Mouse (Mus musculus): ENCODE measurements around the gene Gm20388. TPM values are rescaled to one million over a fixed set of nuclear protein-coding genes. Genes with fewer than 3 reads are reported as not detected.
A peak's percentile ranks its signal among the peaks of the same experiment; 100 is the strongest.

The Gm20388 gene
- polyA plus RNA-seq, 1 experiment, result not detected

DNA sequence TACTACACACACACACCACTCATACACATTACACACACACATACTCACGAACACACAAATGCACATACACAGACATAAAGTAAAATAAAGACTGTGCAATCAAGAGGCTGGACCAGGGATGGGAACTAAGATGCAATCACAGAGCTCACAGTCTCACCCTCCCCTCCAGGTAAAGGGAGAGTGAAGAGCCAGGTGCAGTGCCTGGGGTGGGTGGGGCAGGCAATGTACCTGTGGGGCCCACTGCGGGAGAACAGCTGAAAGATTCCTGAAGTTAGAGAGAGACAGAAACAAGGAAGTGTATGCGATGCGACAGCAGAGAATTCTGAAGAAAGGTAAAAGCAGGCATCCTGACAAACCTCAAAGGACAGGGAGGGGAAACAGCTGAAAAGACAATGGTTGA is 3884.1 kb downstream of the Gm20388 start:
- TF ChIP-seq CTCF (IDR thresholded peaks at IDR 0.05; ENCODE audit: insufficient read depth, low read depth, low read length) (no peak), POLR2A (IDR thresholded peaks at IDR 0.05; ENCODE audit: insufficient read depth, low read depth, low read length) (no peak)
- H3K4me1 ChIP-seq (ENCODE audit: control insufficient read depth, insufficient read depth, low read length), result no peaks in the 10 kb centered on the region
- no peak overlapping the region for H3K27ac ChIP-seq (ENCODE audit: insufficient read depth, low read depth, low read length)
- WGBS, result 87% methylated on average over 4 of the region's 4 CpGs
- H3K4me3 ChIP-seq (ENCODE audit: insufficient read depth, low read depth, low read length), result no peak overlapping the region

DNA sequence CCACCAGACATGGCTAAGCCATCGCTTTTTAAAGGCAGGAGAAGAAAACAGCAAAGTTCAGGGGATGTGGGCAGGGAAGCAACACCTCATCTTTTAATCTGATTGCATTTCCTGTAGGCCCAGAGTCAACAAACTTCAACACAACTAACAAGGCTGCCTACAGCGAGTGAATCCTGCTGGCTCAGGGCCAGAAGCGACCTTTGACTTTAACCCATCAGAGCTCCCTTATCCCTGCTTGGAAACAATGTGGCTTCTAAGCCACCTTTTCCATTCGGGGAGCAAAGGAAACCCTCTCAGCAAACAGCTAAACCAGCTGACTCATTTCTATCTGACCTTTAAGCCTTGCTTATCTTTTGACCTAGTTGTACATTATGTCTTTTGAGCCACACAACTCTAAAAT is 3886.1 kb downstream of the Gm20388 start:
- TF ChIP-seq CTCF (IDR thresholded peaks at IDR 0.05; ENCODE audit: insufficient read depth, low read depth, low read length) (no peak), POLR2A (IDR thresholded peaks at IDR 0.05; ENCODE audit: insufficient read depth, low read depth, low read length) (no peak)
- H3K4me1 ChIP-seq (ENCODE audit: control insufficient read depth, insufficient read depth, low read length), result no peaks in the 10 kb centered on the region
- H3K4me3 ChIP-seq (ENCODE audit: insufficient read depth, low read depth, low read length), result no peak overlapping the region
- H3K27ac ChIP-seq (ENCODE audit: insufficient read depth, low read depth, low read length), result no peak overlapping the region
- WGBS, result 58% methylated on average over 4 of the region's 4 CpGs

DNA sequence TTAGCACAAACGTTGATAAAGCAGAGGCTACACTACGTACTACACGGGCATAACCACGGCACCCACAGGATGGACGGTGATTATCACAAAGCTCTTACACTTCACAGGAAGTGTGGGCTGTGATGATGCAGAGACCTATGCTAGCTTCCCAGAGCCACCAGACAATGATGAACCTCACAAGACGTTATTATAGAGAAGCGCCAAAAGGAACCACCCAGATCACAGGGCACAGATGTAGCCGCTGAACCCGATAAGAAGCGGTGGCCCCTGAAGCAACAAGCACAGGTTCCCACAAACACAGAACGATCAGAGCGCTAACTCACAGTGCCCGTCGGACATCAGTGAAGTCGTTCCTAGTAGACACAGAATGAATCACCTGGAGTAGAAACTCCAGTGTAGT is 3887.3 kb downstream of the Gm20388 start:
- no peak overlapping the region for H3K27ac ChIP-seq (ENCODE audit: insufficient read depth, low read depth, low read length)
- no peak overlapping the region for H3K4me3 ChIP-seq (ENCODE audit: insufficient read depth, low read depth, low read length)
- no peak for TF ChIP-seq POLR2A (IDR thresholded peaks at IDR 0.05; ENCODE audit: insufficient read depth, low read depth, low read length)
- TF ChIP-seq CTCF (IDR thresholded peaks at IDR 0.05; ENCODE audit: insufficient read depth, low read depth, low read length), result no peak
- 96% methylated on average over 15 of the region's 15 CpGs for WGBS
- H3K4me1 ChIP-seq (ENCODE audit: control insufficient read depth, insufficient read depth, low read length), result no peaks in the 10 kb centered on the region

DNA sequence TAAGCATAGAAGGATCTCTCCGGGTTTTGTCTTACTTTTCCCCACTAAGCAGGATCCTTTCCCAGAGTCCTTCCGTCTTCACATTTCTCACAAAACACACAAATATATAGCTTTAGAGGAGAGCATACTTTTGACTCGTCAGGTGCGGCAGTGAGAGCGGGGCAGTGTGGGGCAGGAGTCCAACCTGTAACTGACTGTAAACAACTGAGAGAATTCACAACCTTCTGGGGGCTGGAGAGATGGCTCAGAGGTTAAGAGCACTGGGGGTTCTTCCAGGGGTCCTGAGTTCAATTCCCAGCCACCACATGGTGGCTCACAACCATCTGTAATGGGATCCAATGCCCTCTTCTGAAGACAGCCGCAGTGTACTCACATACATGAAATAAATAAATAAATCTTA is 3888.8 kb downstream of the Gm20388 start:
- no peak for TF ChIP-seq CTCF (IDR thresholded peaks at IDR 0.05; ENCODE audit: insufficient read depth, low read depth, low read length)
- TF ChIP-seq POLR2A (IDR thresholded peaks at IDR 0.05; ENCODE audit: insufficient read depth, low read depth, low read length), result no peak
- Histone ChIP-seq H3K27ac (ENCODE audit: insufficient read depth, low read depth, low read length) (no peak overlapping the region), H3K4me3 (ENCODE audit: insufficient read depth, low read depth, low read length) (no peak overlapping the region), H3K4me1 (ENCODE audit: control insufficient read depth, insufficient read depth, low read length) (peaks cover 4% of the 10 kb centered on the region)
- 86% methylated on average over 6 of the region's 6 CpGs for WGBS

DNA sequence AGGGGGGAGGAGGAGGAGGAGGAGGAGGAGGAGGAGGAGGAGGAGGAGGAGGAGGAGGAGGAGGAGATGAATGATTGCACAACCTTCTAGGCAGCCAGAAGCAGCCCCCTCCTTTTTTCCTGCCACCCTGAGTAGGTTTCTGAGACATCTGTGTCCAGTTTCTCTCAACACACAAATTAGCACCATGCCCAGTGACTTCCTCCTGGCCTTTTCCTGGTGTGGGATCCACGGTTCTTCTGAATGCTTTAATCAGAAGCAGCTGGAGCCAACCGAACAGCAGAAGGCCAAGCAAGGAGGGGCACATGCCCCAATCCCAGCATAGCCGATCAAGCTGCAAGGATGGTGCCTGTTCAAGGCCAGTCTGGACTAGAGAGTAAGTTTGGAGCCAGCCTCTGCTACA is 3889.2 kb downstream of the Gm20388 start:
- 61% methylated on average over 3 of the region's 3 CpGs for WGBS
- H3K27ac ChIP-seq (ENCODE audit: insufficient read depth, low read depth, low read length), result no peak overlapping the region
- peaks cover 4% of the 10 kb centered on the region for H3K4me1 ChIP-seq (ENCODE audit: control insufficient read depth, insufficient read depth, low read length)
- H3K4me3 ChIP-seq (ENCODE audit: insufficient read depth, low read depth, low read length), result no peak overlapping the region
- TF ChIP-seq CTCF (IDR thresholded peaks at IDR 0.05; ENCODE audit: insufficient read depth, low read depth, low read length), result no peak
- no peak for TF ChIP-seq POLR2A (IDR thresholded peaks at IDR 0.05; ENCODE audit: insufficient read depth, low read depth, low read length)

DNA sequence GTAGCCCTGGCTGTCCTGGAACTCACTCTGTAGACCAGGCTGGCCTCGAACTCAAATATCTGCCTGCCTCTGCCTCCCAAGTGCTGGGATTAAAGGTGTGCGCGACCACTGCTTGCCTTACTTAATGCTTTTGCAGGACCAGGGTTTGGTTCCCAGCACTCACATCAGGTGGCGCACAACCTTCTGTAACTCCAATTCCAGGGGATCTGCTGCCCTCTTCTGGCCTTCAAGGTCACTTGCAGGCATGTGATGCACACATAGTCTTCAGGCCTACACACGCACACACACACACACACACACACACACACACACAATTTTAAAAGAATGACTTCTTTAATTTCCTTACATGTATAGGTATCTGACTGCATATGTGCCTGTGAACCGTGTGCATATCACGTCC is 3890.2 kb downstream of the Gm20388 start:
- TF ChIP-seq POLR2A (IDR thresholded peaks at IDR 0.05; ENCODE audit: insufficient read depth, low read depth, low read length) (no peak), CTCF (IDR thresholded peaks at IDR 0.05; ENCODE audit: insufficient read depth, low read depth, low read length) (no peak)
- Histone ChIP-seq H3K4me1 (ENCODE audit: control insufficient read depth, insufficient read depth, low read length) (peaks cover 11% of the 10 kb centered on the region), H3K27ac (ENCODE audit: insufficient read depth, low read depth, low read length) (no peak overlapping the region), H3K4me3 (ENCODE audit: insufficient read depth, low read depth, low read length) (no peak overlapping the region)
- WGBS, result 94% methylated on average over 7 of the region's 7 CpGs

DNA sequence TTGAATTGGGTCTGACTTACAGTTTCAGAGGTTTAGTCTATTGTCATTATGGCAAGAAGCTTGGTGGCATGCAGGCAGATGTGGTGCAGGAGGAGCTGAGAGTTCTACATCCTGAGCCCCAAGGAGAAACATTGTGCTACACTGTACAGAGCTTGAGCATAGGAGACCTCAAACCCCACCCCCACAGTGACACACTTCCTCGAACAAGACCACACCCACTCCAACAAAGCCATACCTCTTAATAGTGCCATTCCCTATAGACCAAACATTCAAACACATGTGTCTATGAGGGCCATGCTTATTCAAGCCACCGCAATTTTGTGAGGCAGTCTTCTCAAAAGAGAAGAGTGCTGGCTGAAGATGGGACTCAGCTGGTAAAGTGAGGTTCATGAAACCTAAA is 3890.9 kb downstream of the Gm20388 start:
- no peak overlapping the region for H3K4me3 ChIP-seq (ENCODE audit: insufficient read depth, low read depth, low read length)
- H3K27ac ChIP-seq (ENCODE audit: insufficient read depth, low read depth, low read length), result no peak overlapping the region
- peaks cover 11% of the 10 kb centered on the region for H3K4me1 ChIP-seq (ENCODE audit: control insufficient read depth, insufficient read depth, low read length)
- WGBS, result 80% methylated on average over 2 of the region's 2 CpGs
- TF ChIP-seq CTCF (IDR thresholded peaks at IDR 0.05; ENCODE audit: insufficient read depth, low read depth, low read length), result no peak

DNA sequence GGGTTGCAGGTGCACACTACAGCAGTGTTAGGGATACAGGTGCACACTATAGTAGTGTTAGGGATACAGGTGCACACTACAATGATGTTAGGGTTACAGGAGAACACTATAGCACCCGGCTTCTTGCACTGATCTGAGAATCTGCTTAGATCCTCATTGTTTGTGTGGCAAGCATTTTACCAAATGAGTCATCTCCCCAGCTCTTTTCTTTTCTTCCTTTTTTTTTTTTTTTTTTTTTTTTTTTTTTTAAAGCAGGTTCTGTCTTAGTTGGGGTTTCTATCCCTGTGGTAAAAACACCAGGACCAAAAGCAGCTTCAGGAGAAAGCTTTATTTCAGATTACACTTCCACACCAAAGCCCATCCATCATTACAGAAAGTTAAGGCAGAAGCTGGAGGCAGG is 3893.0 kb downstream of the Gm20388 start:
- WGBS, result 56% methylated on average over 1 of the region's 1 CpGs
- Histone ChIP-seq H3K4me3 (ENCODE audit: insufficient read depth, low read depth, low read length) (no peak overlapping the region), H3K27ac (ENCODE audit: insufficient read depth, low read depth, low read length) (no peak overlapping the region), H3K4me1 (ENCODE audit: control insufficient read depth, insufficient read depth, low read length) (peaks cover 21% of the 10 kb centered on the region)
- no peak for TF ChIP-seq CTCF (IDR thresholded peaks at IDR 0.05; ENCODE audit: insufficient read depth, low read depth, low read length)
- no peak for TF ChIP-seq POLR2A (IDR thresholded peaks at IDR 0.05; ENCODE audit: insufficient read depth, low read depth, low read length)

DNA sequence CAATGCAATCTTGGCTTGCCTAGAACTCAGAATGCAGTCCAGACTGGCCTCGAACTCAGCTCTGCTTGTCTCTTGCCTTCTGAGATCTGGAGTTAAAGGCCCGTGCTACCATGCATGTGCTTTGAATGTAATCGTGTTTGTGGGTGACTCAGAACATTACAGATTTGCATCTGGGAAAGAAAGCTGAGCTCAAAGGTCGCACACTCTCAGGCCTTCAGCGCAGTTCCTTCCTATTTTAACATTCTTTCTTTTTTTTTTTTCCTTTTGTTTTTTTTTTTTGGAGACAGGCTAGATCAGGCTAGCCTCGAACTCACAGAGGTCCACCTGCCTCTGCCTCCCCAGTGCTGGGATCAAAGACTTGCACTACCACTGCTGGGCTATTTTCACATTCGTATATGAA is 3893.9 kb downstream of the Gm20388 start:
- Histone ChIP-seq H3K27ac (ENCODE audit: insufficient read depth, low read depth, low read length) (no peak overlapping the region; the same call in 1 of the 2 replicates), H3K4me1 (ENCODE audit: control insufficient read depth, insufficient read depth, low read length) (peaks cover 24% of the 10 kb centered on the region), H3K4me3 (ENCODE audit: insufficient read depth, low read depth, low read length) (no peak overlapping the region)
- 83% methylated on average over 7 of the region's 7 CpGs for WGBS
- no peak for TF ChIP-seq POLR2A (IDR thresholded peaks at IDR 0.05; ENCODE audit: insufficient read depth, low read depth, low read length)
- TF ChIP-seq CTCF (IDR thresholded peaks at IDR 0.05; ENCODE audit: insufficient read depth, low read depth, low read length), result no peak

DNA sequence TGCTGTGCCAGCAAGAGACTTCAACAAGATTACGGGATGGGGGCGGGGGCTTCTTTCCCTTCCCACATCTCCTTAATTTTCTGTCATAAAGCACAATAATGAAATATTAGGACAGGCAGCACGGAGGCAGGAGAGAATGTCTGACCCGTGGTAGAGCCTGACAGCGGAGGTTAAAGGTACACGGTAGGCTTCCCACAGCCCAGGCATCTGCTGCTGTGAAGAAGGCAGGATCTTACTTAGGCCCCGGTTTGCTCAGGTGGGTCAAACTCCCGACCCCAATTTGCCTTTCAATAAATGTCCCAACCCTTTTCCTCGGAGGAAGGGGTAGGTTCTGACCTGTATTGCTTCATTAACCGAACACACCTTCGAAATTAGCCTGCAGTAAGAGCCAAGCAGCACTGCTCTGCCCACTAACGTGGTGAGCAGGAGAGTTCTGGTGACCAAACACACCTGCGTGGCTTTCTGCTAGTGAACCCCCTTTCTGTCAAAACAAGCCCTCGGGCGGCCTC is 3894.6 kb downstream of the Gm20388 start:
- H3K4me3 ChIP-seq (ENCODE audit: insufficient read depth, low read depth, low read length), result peak overlapping the region; percentile 63
- peak overlapping the region; percentile 63 for H3K27ac ChIP-seq (ENCODE audit: insufficient read depth, low read depth, low read length)
- WGBS, result 24% methylated on average over 15 of the region's 15 CpGs
- peaks cover 26% of the 10 kb centered on the region for H3K4me1 ChIP-seq (ENCODE audit: control insufficient read depth, insufficient read depth, low read length)
- TF ChIP-seq POLR2A (IDR thresholded peaks at IDR 0.05; ENCODE audit: insufficient read depth, low read depth, low read length) (no peak), CTCF (IDR thresholded peaks at IDR 0.05; ENCODE audit: insufficient read depth, low read depth, low read length) (no peak)

Measured in olfactory bulb, adult 2 months (tissue).